Mouse (Mus musculus) small intestine, adult 2 months (tissue): ENCODE results near the gene Ttc17.

Source experiments
- CTCF ChIP-seq: fragments of 200-500 bp; IDR thresholded peaks from 2 replicates; pipeline ENCODE4 v1.5.1; 2012; ENCODE audit warnings: low read depth, mild to moderate bottlenecking, control low read depth, inconsistent platforms, low read length, moderate library complexity, mixed read lengths; ENCODE audit not compliant: insufficient replicate concordance, insufficient read length; ENCODE audit errors: extremely low read depth
- POLR2A ChIP-seq: fragments of 200-500 bp; IDR thresholded peaks from 2 replicates; pipeline ENCODE4 v1.6.1; 2012; ENCODE audit warnings: low read depth, mild to moderate bottlenecking, control low read depth, inconsistent platforms, low read length, moderate library complexity

- TF ChIP-seq POLR2A (no peak), CTCF (no peak)
Observed at GRCm38 (mm10) chr2:94363821-94364220, 42.7 kb downstream of the Ttc17 start.
